Mouse (Mus musculus) lung, embryonic 14.5 days (tissue): ENCODE results near the gene Lhx6. TPM values are rescaled to one million over a fixed set of nuclear protein-coding genes. Genes with fewer than 3 reads are reported as not detected.

Experiments used
- ATAC-seq: fragments of 200-750 bp; cut with Nextera tagmentation; 2 replicates; pipeline ENCODE4 v1.8.0; 2017; ENCODE audit warnings: mild to moderate bottlenecking, moderate TSS enrichment, moderate library complexity; ENCODE audit not compliant: insufficient read depth
- DNase-seq: peaks from one replicate; pipeline ENCODE4 v3.0.0-alpha.2; 2015
- H3K27ac ChIP-seq: fragments of 300-500 bp; sonication (generic); 2 replicates; pipeline ENCODE4 v1.5.1; 2014; ENCODE audit warnings: low read depth, mild to moderate bottlenecking, moderate library complexity
- H3K27me3 ChIP-seq: fragments of 300-500 bp; sonication (generic); 2 replicates; pipeline ENCODE4 v1.6.1; 2014; ENCODE audit warnings: low read length, control low read depth; ENCODE audit not compliant: insufficient read depth
- H3K36me3 ChIP-seq: fragments of 300-500 bp; sonication (generic); 2 replicates; pipeline ENCODE4 v1.6.1; 2014; ENCODE audit warnings: control low read depth; ENCODE audit not compliant: insufficient read depth
- H3K4me1 ChIP-seq: fragments of 300-500 bp; sonication (generic); 2 replicates; pipeline ENCODE4 v1.6.1; 2014; ENCODE audit warnings: antibody characterized with exemption, control low read depth; ENCODE audit not compliant: insufficient read depth
- H3K4me2 ChIP-seq: fragments of 300-500 bp; sonication (generic); 2 replicates; pipeline ENCODE4 v1.6.1; 2014; ENCODE audit warnings: mild to moderate bottlenecking
- H3K4me3 ChIP-seq: fragments of 300-500 bp; sonication (generic); 2 replicates; pipeline ENCODE4 v1.5.1; 2014; ENCODE audit warnings: low read depth, low read length
- H3K9ac ChIP-seq: fragments of 300-500 bp; sonication (generic); 2 replicates; pipeline ENCODE4 v1.6.1; 2014
- H3K9me3 ChIP-seq: fragments of 300-500 bp; sonication (generic); 2 replicates; pipeline ENCODE4 v1.6.1; 2016; ENCODE audit warnings: low read depth, low read length, control low read depth
- CTCF ChIP-seq: IDR thresholded peaks from 2 replicates; pipeline ENCODE4 v1.5.1; 2016; ENCODE audit warnings: antibody characterized with exemption, low read depth
- WGBS: fragments of 180-500 bp; shearing (Covaris S2); extraction: QIAGEN DNeasy Blood & Tissue Kit; methylation state at CpG from one replicate; pipeline ENCODE4 v1.1.7; 2014; 5-methylcytosine and 5-hydroxymethylcytosine counted together
- polyA plus RNA-seq: library from polyadenylated mRNA; unstranded; fragments of >200 nt; fragmentation: Nextera tagmentation; extraction: Ambion mirVana; gene quantifications from 2 replicates; pipeline ENCODE4 v1.2.1, GENCODE M21; 2014

The Lhx6 gene
- polyA plus RNA-seq, 1 experiment from 2014 or later: 12.8 TPM

- Histone ChIP-seq H3K36me3 (no peaks in the 10 kb centered on the region), H3K27ac (no peak overlapping the region), H3K9me3 (no peaks in the 10 kb centered on the region), H3K4me3 (no peak overlapping the region), H3K4me2 (no peak overlapping the region), H3K4me1 (peaks cover 4% of the 10 kb centered on the region; the same call in 1 of the 2 replicates), H3K27me3 (peaks cover 96% of the 10 kb centered on the region), H3K9ac (no peak overlapping the region)
- 18% methylated on average over 4 of the region's 4 CpGs for WGBS
- ATAC-seq (no peak), DNase-seq (peak; percentile 65)
- TF ChIP-seq CTCF: no peak
Measured at GRCm38 (mm10) chr2:36092748-36093147, 12.5 kb downstream of the Lhx6 start.

GRCm38 (mm10) chr2:36090853-36091741 lies 14.1 kb downstream of the Lhx6 start:
- H3K4me2 ChIP-seq: peak overlapping the region; percentile 73
- H3K9ac ChIP-seq: 0 out of 2 replicates have a peak overlapping the region, but pooled peaks have one; percentile 25
- H3K9me3 ChIP-seq: no peaks in the 10 kb centered on the region
- no peaks in the 10 kb centered on the region for H3K36me3 ChIP-seq
- peak; percentile 89 for DNase-seq
- TF ChIP-seq CTCF: no peak
- peaks cover 89% of the 10 kb centered on the region for H3K27me3 ChIP-seq
- H3K4me1 ChIP-seq: 0 out of 2 replicates have a peak, but pooled peaks cover 4% of the 10 kb centered on the region
- peak overlapping the region; percentile 41 for H3K4me3 ChIP-seq
- no peak overlapping the region for H3K27ac ChIP-seq
- ATAC-seq: peak; percentile 85
- WGBS: 4% methylated on average over 70 of the region's 70 CpGs

- Histone ChIP-seq H3K36me3 (no peaks in the 10 kb centered on the region), H3K4me2 (no peak overlapping the region), H3K27ac (no peak overlapping the region), H3K9me3 (no peaks in the 10 kb centered on the region), H3K9ac (no peak overlapping the region), H3K27me3 (peaks cover 70% of the 10 kb centered on the region), H3K4me1 (0 out of 2 replicates have a peak, but pooled peaks cover 4% of the 10 kb centered on the region), H3K4me3 (no peak overlapping the region)
- DNase-seq: no peak
- TF ChIP-seq CTCF: no peak
- WGBS: 58% methylated on average over 3 of the region's 3 CpGs
- no peak for ATAC-seq
Measured at GRCm38 (mm10) chr2:36089190-36089589, 16.0 kb downstream of the Lhx6 start.

GRCm38 (mm10) chr2:36085041-36085440 lies 20.2 kb downstream of the Lhx6 start:
- H3K27me3 ChIP-seq: peaks cover 29% of the 10 kb centered on the region
- 78% methylated on average over 1 of the region's 1 CpGs for WGBS
- H3K36me3 ChIP-seq: no peaks in the 10 kb centered on the region
- no peak overlapping the region for H3K27ac ChIP-seq
- no peak overlapping the region for H3K9ac ChIP-seq
- ATAC-seq (no peak), DNase-seq (no peak)
- H3K4me1 ChIP-seq: no peaks in the 10 kb centered on the region
- H3K9me3 ChIP-seq: no peaks in the 10 kb centered on the region
- no peak overlapping the region for H3K4me3 ChIP-seq
- H3K4me2 ChIP-seq: no peak overlapping the region
- no peak for TF ChIP-seq CTCF

GRCm38 (mm10) chr2:36082802-36083580 lies 22.2 kb downstream of the Lhx6 start:
- H3K36me3 ChIP-seq: no peaks in the 10 kb centered on the region
- H3K4me3 ChIP-seq: no peak overlapping the region
- no peaks in the 10 kb centered on the region for H3K9me3 ChIP-seq
- 79% methylated on average over 9 of the region's 9 CpGs for WGBS
- TF ChIP-seq CTCF: no peak
- DNase-seq: no peak
- peaks cover 11% of the 10 kb centered on the region for H3K27me3 ChIP-seq
- H3K4me1 ChIP-seq: no peaks in the 10 kb centered on the region
- no peak overlapping the region for H3K4me2 ChIP-seq
- no peak for ATAC-seq
- no peak overlapping the region for H3K27ac ChIP-seq
- H3K9ac ChIP-seq: no peak overlapping the region

GRCm38 (mm10) chr2:36081446-36081845 lies 23.8 kb downstream of the Lhx6 start:
- no peaks in the 10 kb centered on the region for H3K36me3 ChIP-seq
- H3K9me3 ChIP-seq: no peaks in the 10 kb centered on the region
- TF ChIP-seq CTCF: no peak
- H3K4me1 ChIP-seq: no peaks in the 10 kb centered on the region
- no peak overlapping the region for H3K4me2 ChIP-seq
- H3K9ac ChIP-seq: no peak overlapping the region
- ATAC-seq: peak; percentile 70
- DNase-seq: peak; percentile 61
- H3K4me3 ChIP-seq: no peak overlapping the region
- 12% methylated on average over 9 of the region's 9 CpGs for WGBS
- H3K27me3 ChIP-seq: no peaks in the 10 kb centered on the region
- no peak overlapping the region for H3K27ac ChIP-seq
